Mouse (Mus musculus): ENCODE measurements around the gene Huwe1. TPM values are rescaled to one million over a fixed set of nuclear protein-coding genes. Genes with fewer than 3 reads are reported as not detected.

Gene Huwe1
- total RNA-seq, 2 experiments from 2014 or later: 152 to 202 TPM

GRCm38 (mm10) chrX:151951181-151951580, 150.6 kb downstream of the Huwe1 start:
- DNase-seq: peak; percentile 22

Small RNA genes within 50 kb of the gene (microRNA-seq; reads per million reads assigned to microRNA genes)
- gene Mir3113: not detected
- 5,038 reads per million, percentile 89 among the genes with 10 or more reads in this experiment for gene Mir98
- 4,141 reads per million, percentile 88 among the genes with 10 or more reads in this experiment for gene Mirlet7f-2

Other genes starting within 250 kb of the Huwe1 start
- gene Hsd17b10, start 201.0 kb downstream of the Huwe1 start, total RNA-seq (2021): 100 to 1,000 TPM; 222 to 238 TPM
- gene Ribc1, start 215.5 kb downstream of the Huwe1 start, total RNA-seq (2021): 1 to 10 TPM; 1.3 to 1.8 TPM
- gene Smc1a, start 215.6 kb downstream of the Huwe1 start, total RNA-seq (2021): 10 to 100 TPM; 51.9 to 63.2 TPM